Mouse (Mus musculus) stomach, postnatal 0 days (tissue): ENCODE data around the gene Cdk19.

Experiments used
- CTCF ChIP-seq: IDR thresholded peaks from 2 replicates; pipeline ENCODE4 v1.5.1; 2016; ENCODE audit warnings: antibody characterized with exemption, low read depth, mild to moderate bottlenecking, moderate library complexity
- EP300 ChIP-seq: optimal IDR thresholded peaks from 2 replicates; pipeline ENCODE3; 2016; ENCODE audit warnings: antibody characterized with exemption

GRCm38 (mm10) chr10:40448444-40448843 lies 109.1 kb downstream of the Cdk19 start:
- TF ChIP-seq CTCF (no peak), EP300 (no peak)
